7 mouse cellular contexts compared by ENCODE assay signal in genomic region chr19:27429281-27429680, GRCm38 (mm10). TPM values are rescaled to one million over a fixed set of nuclear protein-coding genes. Genes with fewer than 3 reads are reported as not detected.
DNase-seq lines count a peak whose midpoint lies in the region; ATAC-seq lines count a peak whose summit lies in the region.

No protein-coding gene starts in this region.

- H3K9ac ChIP-seq in neural tube, embryonic 11.5 days (ENCODE audit: low read length): peak overlapping the region; percentile 62
- H3K9ac ChIP-seq in liver, embryonic 11.5 days (ENCODE audit: low read depth, low read length): peak overlapping the region; percentile 70
- peak overlapping the region; percentile 79 for H3K9ac ChIP-seq in stomach, embryonic 16.5 days (ENCODE audit: low read length)

- H3K4me2 ChIP-seq in neural tube, embryonic 11.5 days (ENCODE audit: low read depth): peak overlapping the region; percentile 65
- peak overlapping the region; percentile 67 for H3K4me2 ChIP-seq in liver, embryonic 11.5 days
- peak overlapping the region; percentile 78 for H3K4me2 ChIP-seq in stomach, embryonic 16.5 days (ENCODE audit: low read depth, low read length)

- no peaks in the 10 kb centered on the region for H3K9me3 ChIP-seq in neural tube, embryonic 11.5 days (ENCODE audit: control insufficient read depth, low read length)
- no peaks in the 10 kb centered on the region for H3K9me3 ChIP-seq in erythroblast, embryonic 14.5 days (ENCODE audit: control insufficient read depth, low read length)
- no peaks in the 10 kb centered on the region for H3K9me3 ChIP-seq in liver, embryonic 11.5 days (ENCODE audit: control insufficient read depth, low read length)
- no peaks in the 10 kb centered on the region for H3K9me3 ChIP-seq in stomach, embryonic 16.5 days (replicated peaks; ENCODE audit: control insufficient read depth, low read length)

- no peaks in the 10 kb centered on the region for H3K27me3 ChIP-seq in neural tube, embryonic 11.5 days (ENCODE audit: control insufficient read depth, insufficient read depth, low read length)
- H3K27me3 ChIP-seq in erythroblast, embryonic 14.5 days (ENCODE audit: control insufficient read depth): no peaks in the 10 kb centered on the region
- H3K27me3 ChIP-seq in liver, embryonic 11.5 days (replicated peaks; ENCODE audit: control insufficient read depth, insufficient read depth, low read length): no peaks in the 10 kb centered on the region
- H3K27me3 ChIP-seq in stomach, embryonic 16.5 days (ENCODE audit: control insufficient read depth, insufficient read depth, low read length): no peaks in the 10 kb centered on the region

- ATAC-seq in neural tube, embryonic 11.5 days (ENCODE audit: insufficient read depth, low FRiP score, low TSS enrichment): peak; percentile 14; the same call in 1 of the 2 replicates
- ATAC-seq in liver, embryonic 11.5 days (replicated peaks; ENCODE audit: low FRiP score): no peak; the same call in 1 of the 2 replicates
- ATAC-seq in stomach, embryonic 16.5 days (ENCODE audit: insufficient read depth, low FRiP score): peak; percentile 15

- H3K27ac ChIP-seq in neural tube, embryonic 11.5 days (ENCODE audit: low read depth, low read length): no peak overlapping the region
- no peak overlapping the region for H3K27ac ChIP-seq in liver, embryonic 11.5 days (ENCODE audit: low read depth, low read length)
- peak overlapping the region; percentile 10; the same call in 1 of the 2 replicates for H3K27ac ChIP-seq in stomach, embryonic 16.5 days (ENCODE audit: low read length)

- peak overlapping the region; percentile 76 for H3K4me3 ChIP-seq in neural tube, embryonic 11.5 days (ENCODE audit: low read depth, low read length)
- H3K4me3 ChIP-seq in erythroblast, embryonic 14.5 days (replicated peaks): peak overlapping the region; percentile 94
- H3K4me3 ChIP-seq in liver, embryonic 11.5 days (ENCODE audit: low read depth, low read length): peak overlapping the region; percentile 88
- H3K4me3 ChIP-seq in stomach, embryonic 16.5 days (replicated peaks; ENCODE audit: low read length): peak overlapping the region; percentile 96

- peaks cover 2% of the 10 kb centered on the region for H3K36me3 ChIP-seq in neural tube, embryonic 11.5 days (ENCODE audit: control insufficient read depth, insufficient read depth, low read length)
- H3K36me3 ChIP-seq in erythroblast, embryonic 14.5 days (ENCODE audit: control insufficient read depth): peaks cover 19% of the 10 kb centered on the region
- peaks cover 9% of the 10 kb centered on the region for H3K36me3 ChIP-seq in liver, embryonic 11.5 days (ENCODE audit: control insufficient read depth, insufficient read depth, low read length)
- H3K36me3 ChIP-seq in stomach, embryonic 16.5 days (ENCODE audit: control insufficient read depth, insufficient read depth, low read length): peaks cover 6% of the 10 kb centered on the region; the same call in 1 of the 2 replicates

- WGBS in neural tube, embryonic 11.5 days: under 1% methylated on average over 16 of the region's 16 CpGs
- under 1% methylated on average over 16 of the region's 16 CpGs for WGBS in liver, embryonic 11.5 days
- under 1% methylated on average over 16 of the region's 16 CpGs for WGBS in stomach, embryonic 16.5 days

- H3K4me1 ChIP-seq in neural tube, embryonic 11.5 days (ENCODE audit: control insufficient read depth, insufficient read depth, low read length): peaks cover 5% of the 10 kb centered on the region; the same call in 1 of the 2 replicates
- peaks cover 31% of the 10 kb centered on the region for H3K4me1 ChIP-seq in erythroblast, embryonic 14.5 days (ENCODE audit: control insufficient read depth)
- peaks cover 2% of the 10 kb centered on the region; the same call in 1 of the 2 replicates for H3K4me1 ChIP-seq in liver, embryonic 11.5 days (replicated peaks; ENCODE audit: control insufficient read depth, insufficient read depth, low read length)
- peaks cover 14% of the 10 kb centered on the region; the same call in 1 of the 2 replicates for H3K4me1 ChIP-seq in stomach, embryonic 16.5 days (ENCODE audit: control insufficient read depth, insufficient read depth, low read length)

- no peak for DNase-seq in neural tube, embryonic 11.5 days (ENCODE audit: low spot score)
- no peak for DNase-seq in neural tube, embryonic 10.5 days (ENCODE audit: extremely low spot score, low spot score)
- no peak for DNase-seq in liver, embryonic 11.5 days (ENCODE audit: low spot score)
- DNase-seq in layer of hippocampus, postnatal 25 days (ENCODE audit: extremely low spot score in 1 of 2, low spot score in 1 of 2): no peak
- no peak for DNase-seq in adrenal gland, postnatal 14 days

RNA-seq across cellular contexts. Expression of gene Pum3, which starts 0.3 kb away (rescaled TPM):
- 78.0 and 89.0 TPM in 2 replicates for polyA plus RNA-seq in neural tube, embryonic 11.5 days (2014; fragmentation: Nextera tagmentation; extraction: Ambion mirVana)
- 1.5 and 1.9 TPM in 2 replicates for polyA plus RNA-seq in erythroblast, embryonic 14.5 days (2012)
- 118 TPM in 2 replicates for polyA plus RNA-seq in liver, embryonic 11.5 days (2014; fragmentation: Nextera tagmentation; extraction: Ambion mirVana)
- 62.5 and 68.2 TPM in 2 replicates for polyA plus RNA-seq in stomach, embryonic 16.5 days (2015; fragmentation: Nextera tagmentation; extraction: Ambion mirVana)
- total RNA-seq in layer of hippocampus, postnatal 25 days (2021): 10 to 100 TPM; 50.2 to 55.3 TPM
- total RNA-seq in adrenal gland, postnatal 14 days (2021): 98.9 and 123 TPM in 2 replicates

Comparison
In these comparisons a context has a peak if more than half of its experiments do, and no peak if none do; other contexts are left out.
1. RNA of gene Pum3, which starts 0.3 kb away (polyA plus RNA-seq): 118 TPM in liver, embryonic 11.5 days, 78.0 to 89.0 TPM in neural tube, embryonic 11.5 days and 62.5 to 68.2 TPM in stomach, embryonic 16.5 days; 1.5 to 1.9 TPM in erythroblast, embryonic 14.5 days; every median in the first group is over 10 times any median in the second.
2. Peak in every context shown above with its lines, with median percentiles within 50 percentile points of each other: H3K4me2 ChIP-seq, H3K4me3 ChIP-seq and H3K9ac ChIP-seq.